Mouse (Mus musculus) midbrain, embryonic 12.5 days (tissue): ENCODE data around the gene Col4a5. TPM values are rescaled to one million over a fixed set of nuclear protein-coding genes. Genes with fewer than 3 reads are reported as not detected.
A peak's percentile ranks its signal among the peaks of the same experiment; 100 is the strongest.

ENCODE experiments used
- ATAC-seq: fragments of 200-750 bp; cut with Nextera tagmentation; 2 replicates; pipeline ENCODE4 v1.8.0; 2017; ENCODE audit warnings: low read depth, moderate TSS enrichment, moderate library complexity; ENCODE audit not compliant: low FRiP score
- H3K27ac ChIP-seq: fragments of 300-500 bp; sonication (generic); replicated peaks from 2 replicates; pipeline ENCODE4 v1.5.1; 2016; ENCODE audit warnings: mild to moderate bottlenecking
- H3K27me3 ChIP-seq: fragments of 300-500 bp; sonication (generic); 2 replicates; pipeline ENCODE4 v1.6.1; 2016; ENCODE audit warnings: mild to moderate bottlenecking
- H3K36me3 ChIP-seq: fragments of 300-500 bp; sonication (generic); 2 replicates; pipeline ENCODE4 v1.6.1; 2016
- H3K4me1 ChIP-seq: fragments of 300-500 bp; sonication (generic); 2 replicates; pipeline ENCODE4 v1.6.1; 2016
- H3K4me2 ChIP-seq: fragments of 300-500 bp; sonication (generic); replicated peaks from 2 replicates; pipeline ENCODE4 v1.6.1; 2016; ENCODE audit warnings: mild to moderate bottlenecking, moderate library complexity
- H3K4me3 ChIP-seq: fragments of 300-500 bp; sonication (generic); 2 replicates; pipeline ENCODE4 v1.5.1; 2016; ENCODE audit warnings: mild to moderate bottlenecking
- H3K9ac ChIP-seq: fragments of 300-500 bp; sonication (generic); replicated peaks from 2 replicates; pipeline ENCODE4 v1.6.1; 2016; ENCODE audit warnings: mild to moderate bottlenecking, moderate library complexity
- H3K9me3 ChIP-seq: fragments of 300-500 bp; sonication (generic); 2 replicates; pipeline ENCODE4 v1.6.1; 2016; ENCODE audit warnings: mild to moderate bottlenecking
- WGBS: fragments of 180-500 bp; shearing (Covaris S2); methylation state at CpG from one replicate; pipeline ENCODE4 v1.1.7; 2016; 5-methylcytosine and 5-hydroxymethylcytosine counted together
- polyA plus RNA-seq: library from polyadenylated mRNA; unstranded; fragments of >200 nt; fragmentation: Nextera tagmentation; extraction: Ambion mirVana; gene quantifications from 2 replicates; pipeline ENCODE4 v1.2.1, GENCODE M21; 2016

Col4a5 gene
- 15.1 and 15.5 TPM in 2 replicates for polyA plus RNA-seq

DNA sequence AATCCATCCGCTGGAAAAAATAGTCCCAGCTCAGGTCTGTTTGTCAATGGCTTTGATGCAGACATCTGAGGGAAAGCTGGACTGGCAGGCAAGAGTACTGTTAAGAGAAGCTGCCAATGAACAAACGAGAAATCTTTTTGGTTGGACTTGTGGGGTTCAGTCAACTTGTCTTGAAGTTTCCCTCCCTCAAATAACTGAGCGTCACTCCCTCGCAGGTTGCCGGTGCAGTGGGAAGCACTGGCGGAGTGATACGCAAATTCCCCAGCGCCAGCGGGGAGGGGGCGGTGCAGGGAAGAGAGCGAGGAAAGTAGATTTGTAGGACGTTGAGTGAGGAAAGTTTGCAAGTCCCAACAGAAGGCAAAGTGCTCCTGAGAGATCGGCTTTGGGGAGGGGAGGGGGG is at the start of gene Col4a5:
TSS of gene Col4a5 (plus strand) at position 276 of the 400 bp plus-strand sequence.
- Histone ChIP-seq H3K27me3 (peaks cover 25% of the 10 kb centered on the region), H3K36me3 (no peaks in the 10 kb centered on the region), H3K9ac (peak within 1 kb of the TSS; percentile 51), H3K4me1 (no peaks in the 10 kb centered on the region), H3K9me3 (no peaks in the 10 kb centered on the region), H3K4me3 (peak within 1 kb of the TSS; percentile 44), H3K27ac (no peak within 1 kb of the TSS), H3K4me2 (peak within 1 kb of the TSS; percentile 54)
- 16% methylated on average over 12 of the region's 13 CpGs for WGBS
- ATAC-seq = peak; percentile 86

DNA sequence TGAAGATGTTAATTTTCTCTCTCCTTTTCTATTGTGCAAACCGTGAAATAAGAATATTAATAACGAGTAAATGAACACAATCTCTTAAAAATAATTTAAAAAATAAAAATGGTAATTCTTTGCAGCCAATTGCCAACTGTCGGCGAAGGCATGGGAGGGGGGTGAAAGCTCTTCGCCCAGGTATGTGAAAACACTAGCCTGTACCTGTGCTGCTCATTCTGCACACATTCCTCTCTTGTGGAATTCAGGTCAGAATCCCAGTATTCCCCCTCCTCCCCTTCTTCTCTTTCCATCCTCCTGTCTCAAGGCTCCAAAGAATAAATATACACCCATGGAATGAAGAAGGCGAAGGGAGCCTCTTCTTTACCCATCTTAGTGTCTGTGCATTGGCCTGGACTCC is 38.4 kb upstream of the Col4a5 start:
- H3K9ac ChIP-seq = no peak overlapping the region
- no peak overlapping the region for H3K4me3 ChIP-seq
- peaks cover 21% of the 10 kb centered on the region; the same call in 1 of the 2 replicates for H3K27me3 ChIP-seq
- no peak overlapping the region for H3K27ac ChIP-seq
- 88% methylated on average over 6 of the region's 6 CpGs for WGBS
- no peaks in the 10 kb centered on the region for H3K36me3 ChIP-seq
- no peak for ATAC-seq
- no peaks in the 10 kb centered on the region for H3K4me1 ChIP-seq
- no peak overlapping the region for H3K4me2 ChIP-seq
- no peaks in the 10 kb centered on the region for H3K9me3 ChIP-seq

DNA sequence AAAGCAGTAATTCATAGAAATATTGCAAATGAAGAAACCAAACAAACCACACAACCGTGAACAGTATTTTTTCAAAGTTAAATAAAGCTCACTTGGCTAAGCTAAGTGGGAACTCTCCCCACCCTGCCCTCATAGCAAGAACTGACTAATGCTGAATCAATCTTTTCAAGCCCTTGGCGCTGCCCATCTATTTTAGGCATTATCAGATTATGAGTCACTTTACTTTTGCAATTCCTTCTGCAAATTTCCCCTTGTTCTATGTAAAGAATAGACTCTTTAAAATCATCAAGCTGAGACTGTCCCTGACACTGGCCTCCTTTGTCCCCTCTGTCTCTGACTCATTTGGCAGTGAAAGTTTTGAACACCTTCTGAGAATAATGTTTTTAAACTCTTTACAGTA is 35.8 kb upstream of the Col4a5 start:
- H3K9me3 ChIP-seq = no peaks in the 10 kb centered on the region
- no peaks in the 10 kb centered on the region for H3K36me3 ChIP-seq
- no peaks in the 10 kb centered on the region for H3K4me1 ChIP-seq
- peaks cover 13% of the 10 kb centered on the region; the same call in 1 of the 2 replicates for H3K27me3 ChIP-seq
- H3K27ac ChIP-seq = no peak overlapping the region
- no peak for ATAC-seq
- H3K4me3 ChIP-seq = no peak overlapping the region
- WGBS = 80% methylated on average over 2 of the region's 2 CpGs
- no peak overlapping the region for H3K4me2 ChIP-seq
- H3K9ac ChIP-seq = no peak overlapping the region

DNA sequence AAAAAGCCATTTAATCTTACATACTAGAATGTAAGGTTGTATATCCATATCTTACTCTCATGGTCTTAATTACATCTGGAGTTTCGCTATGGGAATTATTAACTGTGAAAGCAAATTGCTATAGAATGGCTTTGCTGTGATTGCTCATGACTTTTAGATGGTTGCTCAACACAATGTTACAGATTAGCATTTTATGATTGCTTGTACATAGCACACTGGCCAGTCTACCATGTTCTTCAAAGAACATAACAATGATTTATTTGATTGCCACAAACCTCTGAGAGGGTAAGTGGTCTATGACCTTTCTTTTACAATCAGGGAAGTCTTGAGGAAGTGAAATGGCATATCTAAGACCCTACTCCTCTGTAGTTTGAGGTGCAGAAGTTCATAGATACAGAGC is 27.2 kb upstream of the Col4a5 start:
- Histone ChIP-seq H3K9ac (no peak overlapping the region), H3K9me3 (no peaks in the 10 kb centered on the region), H3K27me3 (peaks cover 21% of the 10 kb centered on the region), H3K4me2 (no peak overlapping the region), H3K4me3 (no peak overlapping the region), H3K4me1 (no peaks in the 10 kb centered on the region), H3K27ac (no peak overlapping the region), H3K36me3 (no peaks in the 10 kb centered on the region)
- no peak for ATAC-seq
- WGBS = 76% methylated on average over 1 of the region's 1 CpGs

DNA sequence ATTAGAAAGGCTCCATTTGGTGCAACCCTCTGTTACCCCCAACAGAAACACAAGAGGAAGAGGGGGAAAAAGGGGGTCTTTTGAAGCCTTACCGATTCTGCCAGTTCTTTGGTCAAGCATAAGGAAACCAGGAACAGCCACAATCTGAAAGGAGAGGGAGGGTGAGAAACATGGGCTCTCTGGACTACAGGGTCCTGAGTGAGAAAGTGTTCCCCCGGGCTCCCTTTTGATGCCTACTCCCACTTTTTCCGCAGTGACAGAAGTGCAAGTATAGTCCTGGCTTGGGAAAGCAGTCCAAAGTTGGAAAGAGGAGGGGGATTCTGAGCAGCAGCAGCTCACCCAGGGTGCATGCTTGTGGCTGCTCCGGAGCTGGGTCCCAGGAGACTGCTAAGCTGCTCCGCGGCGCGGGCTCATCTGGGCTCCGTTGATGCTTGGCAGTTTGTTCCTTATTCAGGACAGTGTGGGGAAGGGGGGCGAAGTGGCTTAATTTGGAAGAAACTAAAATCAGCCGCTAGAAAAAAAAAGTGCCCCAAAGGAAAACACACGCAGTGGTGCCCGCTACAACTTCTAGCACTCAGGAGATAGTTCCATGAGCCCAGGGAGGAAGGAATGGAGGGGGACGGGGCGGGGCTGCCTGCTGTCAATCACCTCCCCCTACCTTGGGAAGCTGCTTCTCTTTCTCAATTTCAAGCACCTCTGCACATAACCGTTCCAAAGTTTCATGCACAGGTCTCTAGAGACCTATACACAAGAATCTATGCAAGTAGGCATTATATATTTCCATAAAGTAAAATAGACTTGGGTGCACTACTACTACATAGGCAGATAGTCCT is 1.5 kb upstream of the Col4a5 start, which contains the start of gene Col4a6:
TSS of gene Col4a6 (minus strand) at position 607 of the 833 bp plus-strand sequence.
- Histone ChIP-seq H3K27me3 (peaks cover 25% of the 10 kb centered on the region), H3K36me3 (no peaks in the 10 kb centered on the region), H3K4me3 (peak within 1 kb of the TSS; percentile 44), H3K4me2 (peak within 1 kb of the TSS; percentile 54), H3K27ac (no peak within 1 kb of the TSS), H3K4me1 (no peaks in the 10 kb centered on the region), H3K9ac (no peak within 1 kb of the TSS; the same call in 1 of the 2 replicates), H3K9me3 (no peaks in the 10 kb centered on the region)
- peak; percentile 84 for ATAC-seq
- 24% methylated on average over 16 of the region's 16 CpGs for WGBS

DNA sequence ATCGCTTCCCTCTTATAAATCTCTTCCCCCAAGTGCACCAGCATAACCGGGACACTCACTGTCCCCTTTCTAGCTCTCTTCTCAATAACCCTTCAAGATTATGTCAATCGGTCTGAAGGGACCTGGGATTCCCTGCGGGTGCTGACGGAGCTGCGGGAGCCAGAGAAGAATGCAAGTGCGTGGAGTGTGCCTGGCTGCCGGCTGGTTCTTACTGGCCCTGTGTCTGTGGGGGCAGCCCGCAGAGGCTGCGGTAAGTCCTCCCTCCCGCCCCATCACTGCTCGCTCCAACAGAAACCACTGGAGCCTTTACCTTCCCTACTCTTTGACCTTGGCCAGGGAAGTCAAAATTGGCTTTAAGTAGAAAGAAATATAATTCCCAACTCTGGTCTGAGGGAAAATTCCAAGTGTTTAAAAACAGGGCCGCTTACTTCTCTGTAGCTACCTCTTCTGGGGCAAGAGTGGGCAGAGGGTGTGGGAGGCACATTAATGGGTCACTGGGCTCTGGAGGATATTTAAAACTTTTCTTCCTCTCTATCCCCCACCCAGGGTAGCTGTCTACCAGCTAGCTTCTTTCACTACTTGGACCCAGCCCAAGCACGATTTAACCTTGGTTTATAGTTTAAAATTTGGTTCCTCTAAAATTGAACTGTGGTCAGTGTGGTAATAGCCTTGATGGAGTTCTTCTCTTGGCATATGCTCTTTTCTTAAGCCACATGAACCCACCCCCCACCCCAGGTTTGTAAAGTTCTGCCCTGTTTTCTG is 562 bp downstream of the Col4a5 start:
- Histone ChIP-seq H3K4me1 (no peaks in the 10 kb centered on the region), H3K4me3 (peak overlapping the region; percentile 44), H3K27ac (no peak overlapping the region), H3K9ac (peak overlapping the region; percentile 51), H3K4me2 (peak overlapping the region; percentile 54), H3K36me3 (no peaks in the 10 kb centered on the region), H3K9me3 (no peaks in the 10 kb centered on the region), H3K27me3 (peaks cover 23% of the 10 kb centered on the region)
- ATAC-seq = peak; percentile 75
- WGBS = 21% methylated on average over 14 of the region's 14 CpGs

DNA sequence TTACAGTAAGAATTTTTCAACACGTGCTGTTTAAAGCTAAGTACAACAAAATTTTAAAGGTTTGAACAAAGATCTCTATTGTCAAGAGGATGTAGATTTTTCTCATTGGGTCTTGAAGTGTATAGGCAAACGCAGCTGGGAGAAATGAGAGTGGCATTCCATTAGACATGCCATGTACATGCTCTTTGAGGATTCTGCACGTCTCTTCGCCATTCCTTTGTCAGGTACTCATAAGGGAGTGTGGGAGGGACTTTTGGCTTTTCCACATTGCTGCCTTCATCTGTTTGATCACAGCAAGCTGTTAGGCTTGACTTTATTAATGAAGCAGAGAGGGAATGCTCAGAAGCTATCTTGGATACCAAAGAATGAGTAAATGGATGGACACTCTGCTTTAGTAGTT is 19.4 kb downstream of the Col4a5 start:
- no peak overlapping the region for H3K9ac ChIP-seq
- no peak for ATAC-seq
- 0 out of 2 replicates have a peak, but pooled peaks cover 5% of the 10 kb centered on the region for H3K27me3 ChIP-seq
- no peak overlapping the region for H3K4me3 ChIP-seq
- no peaks in the 10 kb centered on the region for H3K4me1 ChIP-seq
- no peak overlapping the region for H3K27ac ChIP-seq
- no peak overlapping the region for H3K4me2 ChIP-seq
- H3K36me3 ChIP-seq = no peaks in the 10 kb centered on the region
- H3K9me3 ChIP-seq = no peaks in the 10 kb centered on the region
- WGBS = 67% methylated on average over 4 of the region's 4 CpGs

DNA sequence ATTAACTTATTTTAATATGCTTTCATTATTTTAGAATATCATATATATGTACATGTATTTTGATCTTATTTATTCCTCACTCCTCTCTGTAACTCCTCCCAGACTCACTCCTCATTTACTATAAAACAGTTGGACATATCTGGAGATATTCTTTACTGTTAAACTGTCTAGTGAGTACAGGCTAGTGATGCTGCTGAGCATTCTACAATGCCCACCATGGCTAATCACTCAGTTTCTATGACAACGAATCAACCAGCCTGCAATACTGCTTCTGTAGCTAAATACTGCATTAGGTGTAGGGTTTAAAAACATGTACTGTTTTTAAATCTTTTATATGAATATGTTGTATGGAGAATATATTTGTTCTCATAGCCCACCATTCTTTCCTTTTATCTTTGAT is 27.9 kb downstream of the Col4a5 start:
- no peaks in the 10 kb centered on the region for H3K27me3 ChIP-seq
- H3K9me3 ChIP-seq = no peaks in the 10 kb centered on the region
- no peaks in the 10 kb centered on the region for H3K36me3 ChIP-seq
- no peak overlapping the region for H3K9ac ChIP-seq
- 94% methylated on average over 1 of the region's 1 CpGs for WGBS
- H3K27ac ChIP-seq = no peak overlapping the region
- H3K4me1 ChIP-seq = no peaks in the 10 kb centered on the region
- H3K4me3 ChIP-seq = no peak overlapping the region
- no peak overlapping the region for H3K4me2 ChIP-seq
- no peak for ATAC-seq

DNA sequence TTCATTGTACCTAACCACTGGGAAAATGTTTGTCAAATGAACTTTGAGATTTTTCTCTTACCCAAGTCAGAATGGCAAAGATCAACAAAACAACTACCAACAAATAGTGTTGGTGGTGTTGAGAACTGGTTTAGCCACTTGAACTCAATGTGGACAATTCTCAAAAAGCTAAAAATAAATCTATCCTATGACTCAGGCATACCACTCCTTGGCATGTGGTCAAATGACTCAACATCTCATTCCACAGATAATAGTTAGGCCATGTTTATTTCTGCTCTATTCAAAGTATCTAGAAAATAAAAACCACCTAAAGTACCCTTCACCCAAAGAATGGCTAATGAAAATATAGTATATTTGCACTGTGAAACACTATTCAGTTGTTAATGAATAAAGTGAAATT is 58.3 kb downstream of the Col4a5 start:
- Histone ChIP-seq H3K9ac (no peak overlapping the region), H3K27ac (no peak overlapping the region), H3K36me3 (no peaks in the 10 kb centered on the region), H3K27me3 (peaks cover 5% of the 10 kb centered on the region; the same call in 1 of the 2 replicates), H3K4me2 (no peak overlapping the region), H3K4me1 (no peaks in the 10 kb centered on the region), H3K4me3 (no peak overlapping the region), H3K9me3 (no peaks in the 10 kb centered on the region)
- ATAC-seq = no peak

DNA sequence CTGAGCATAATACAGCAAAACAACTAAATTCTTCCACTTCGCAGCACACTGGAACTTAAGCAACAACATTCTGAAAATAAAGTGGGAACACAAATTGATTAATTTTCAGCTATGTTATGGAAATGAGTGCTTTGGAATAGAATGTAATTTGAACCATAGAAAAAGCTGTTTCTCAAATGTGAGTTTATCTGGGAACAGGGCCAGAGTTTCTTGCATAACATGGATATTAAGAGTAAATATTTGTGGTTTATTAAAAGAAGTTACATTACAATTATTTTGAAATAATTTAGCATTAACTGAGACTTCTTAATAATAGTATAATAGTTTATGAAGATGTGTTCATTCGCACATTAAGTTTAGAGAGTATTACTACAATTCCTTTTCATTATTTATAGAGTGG is 72.3 kb downstream of the Col4a5 start:
- Histone ChIP-seq H3K4me2 (no peak overlapping the region), H3K4me3 (no peak overlapping the region), H3K9ac (no peak overlapping the region), H3K9me3 (no peaks in the 10 kb centered on the region), H3K4me1 (no peaks in the 10 kb centered on the region), H3K27me3 (no peaks in the 10 kb centered on the region; the same call in 1 of the 2 replicates), H3K36me3 (no peaks in the 10 kb centered on the region), H3K27ac (no peak overlapping the region)
- 92% methylated on average over 2 of the region's 2 CpGs for whole genome bisulfite sequencing
- ATAC-seq = no peak

DNA sequence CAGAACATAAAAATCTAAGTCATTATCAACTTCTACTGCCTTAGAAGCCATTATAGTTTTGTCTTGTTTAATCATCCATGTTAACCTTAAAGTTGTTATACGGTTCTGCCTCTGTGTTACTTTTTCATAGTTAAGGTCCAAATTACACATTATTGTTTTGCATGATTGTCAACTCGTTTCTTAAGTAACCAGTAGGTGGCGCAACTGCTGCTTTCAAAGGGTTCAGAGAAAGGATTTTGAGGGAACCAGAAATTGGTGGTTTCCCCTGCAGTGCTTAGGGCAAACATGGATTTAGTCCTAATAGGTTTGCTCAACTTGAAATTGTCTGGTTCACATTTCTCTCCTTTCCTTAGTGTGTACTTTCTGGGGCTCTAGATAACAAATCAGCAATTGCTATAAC is 115.1 kb downstream of the Col4a5 start:
- Histone ChIP-seq H3K4me1 (no peaks in the 10 kb centered on the region), H3K4me3 (no peak overlapping the region), H3K27me3 (peaks cover 13% of the 10 kb centered on the region; the same call in 1 of the 2 replicates), H3K4me2 (no peak overlapping the region), H3K27ac (no peak overlapping the region), H3K9me3 (no peaks in the 10 kb centered on the region), H3K9ac (no peak overlapping the region), H3K36me3 (no peaks in the 10 kb centered on the region)
- WGBS = 31% methylated on average over 3 of the region's 3 CpGs
- ATAC-seq = no peak

DNA sequence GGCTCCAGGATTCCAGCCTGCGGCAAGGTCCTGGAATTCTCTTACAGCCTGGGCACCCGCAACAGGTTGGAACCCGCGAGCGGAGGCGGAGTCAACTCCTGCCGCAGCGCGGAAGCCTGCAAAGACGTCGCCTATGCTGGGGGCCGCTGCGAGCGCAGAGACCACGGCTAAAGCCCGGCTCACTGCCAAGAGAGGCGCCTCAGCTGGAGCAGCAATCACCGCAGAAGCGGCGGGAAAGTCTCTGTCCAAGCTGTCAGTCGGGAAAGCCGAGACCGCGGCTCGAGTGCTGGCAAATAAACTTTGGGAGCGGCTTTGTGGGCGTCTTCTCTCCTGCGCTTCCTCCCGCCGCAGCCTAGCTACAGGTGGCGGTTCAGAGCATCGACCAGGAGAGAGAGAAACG is 246.5 kb downstream of the Col4a5 start:
- WGBS = 27% methylated on average over 33 of the region's 33 CpGs
- H3K27me3 ChIP-seq = peaks cover 66% of the 10 kb centered on the region
- H3K4me1 ChIP-seq = peaks cover 3% of the 10 kb centered on the region; the same call in 1 of the 2 replicates
- no peak for ATAC-seq
- H3K36me3 ChIP-seq = no peaks in the 10 kb centered on the region
- no peaks in the 10 kb centered on the region for H3K9me3 ChIP-seq
- H3K9ac ChIP-seq = no peak overlapping the region
- H3K4me3 ChIP-seq = peak overlapping the region; percentile 31
- no peak overlapping the region for H3K27ac ChIP-seq
- H3K4me2 ChIP-seq = peak overlapping the region; percentile 60
